Mouse (Mus musculus) hindbrain, embryonic 11.5 days (tissue): ENCODE data around the gene Pum1. TPM values are rescaled to one million over a fixed set of nuclear protein-coding genes. Genes with fewer than 3 reads are reported as not detected.
A peak's percentile ranks its signal among the peaks of the same experiment; 100 is the strongest.
"Not testable (repeated sequence)": the region's sequence is repeated elsewhere in the genome, so short reads cannot be mapped to it uniquely, and the experiment has no call there.

Experiments
- ATAC-seq: fragments of 200-750 bp; cut with Nextera tagmentation; 2 replicates; pipeline ENCODE4 v1.8.0; 2017; ENCODE audit warnings: mild to moderate bottlenecking, moderate TSS enrichment, moderate library complexity; ENCODE audit not compliant: low FRiP score
- DNase-seq: peaks from one replicate; pipeline ENCODE4 v3.0.0-alpha.2; 2015; ENCODE audit warnings: low spot score
- H3K27ac ChIP-seq: fragments of 300-500 bp; sonication (generic); 2 replicates; pipeline ENCODE4 v1.5.1; 2014; ENCODE audit warnings: mild to moderate bottlenecking, low read depth, low read length
- H3K27me3 ChIP-seq: fragments of 300-500 bp; sonication (generic); 2 replicates; pipeline ENCODE4 v1.6.1; 2014; ENCODE audit warnings: mild to moderate bottlenecking, low read length, moderate library complexity, mixed read lengths; ENCODE audit not compliant: control insufficient read depth, insufficient read depth
- H3K36me3 ChIP-seq: fragments of 300-500 bp; sonication (generic); 2 replicates; pipeline ENCODE4 v1.6.1; 2014; ENCODE audit warnings: mild to moderate bottlenecking, low read length, moderate library complexity, mixed read lengths; ENCODE audit not compliant: control insufficient read depth, insufficient read depth
- H3K4me1 ChIP-seq: fragments of 300-500 bp; sonication (generic); replicated peaks from 2 replicates; pipeline ENCODE4 v1.6.1; 2014; ENCODE audit warnings: low read length, mixed read lengths; ENCODE audit not compliant: control insufficient read depth, insufficient read depth
- H3K4me2 ChIP-seq: fragments of 300-500 bp; sonication (generic); replicated peaks from 2 replicates; pipeline ENCODE4 v1.6.1; 2014; ENCODE audit warnings: mild to moderate bottlenecking, low read depth, low read length
- H3K4me3 ChIP-seq: fragments of 300-500 bp; sonication (generic); 2 replicates; pipeline ENCODE4 v1.5.1; 2014; ENCODE audit warnings: low read depth, low read length
- H3K9ac ChIP-seq: fragments of 300-500 bp; sonication (generic); 2 replicates; pipeline ENCODE4 v1.6.1; 2014; ENCODE audit warnings: low read depth, low read length
- H3K9me3 ChIP-seq: fragments of 300-500 bp; sonication (generic); 2 replicates; pipeline ENCODE4 v1.6.1; 2016; ENCODE audit warnings: low read length; ENCODE audit not compliant: control insufficient read depth
- WGBS: fragments of 180-500 bp; shearing (Covaris S2); extraction: QIAGEN DNeasy Blood & Tissue Kit; methylation state at CpG from one replicate; pipeline ENCODE4 v1.1.7; 2014; 5-methylcytosine and 5-hydroxymethylcytosine counted together
- polyA plus RNA-seq: library from polyadenylated mRNA; unstranded; fragments of >200 nt; fragmentation: Nextera tagmentation; extraction: Ambion mirVana; gene quantifications from 2 replicates; pipeline ENCODE4 v1.2.1, GENCODE M21; 2014

Pum1 gene
- polyA plus RNA-seq, 1 experiment from 2014 or later = 117 TPM

GRCm38 (mm10) chr4:130645426-130645825 lies 17.7 kb upstream of the Pum1 start:
- Histone ChIP-seq H3K9me3 (no peaks in the 10 kb centered on the region), H3K27me3 (no peaks in the 10 kb centered on the region), H3K4me2 (no peak overlapping the region), H3K27ac (no peak overlapping the region), H3K9ac (no peak overlapping the region), H3K36me3 (no peaks in the 10 kb centered on the region), H3K4me3 (no peak overlapping the region), H3K4me1 (no peaks in the 10 kb centered on the region)
- ATAC-seq (no peak), DNase-seq (no peak)
- WGBS = 70% methylated on average over 1 of the region's 1 CpGs

- Histone ChIP-seq H3K4me2 (no peak overlapping the region), H3K36me3 (no peaks in the 10 kb centered on the region), H3K27me3 (no peaks in the 10 kb centered on the region), H3K4me3 (no peak overlapping the region), H3K9ac (no peak overlapping the region), H3K9me3 (no peaks in the 10 kb centered on the region), H3K4me1 (no peaks in the 10 kb centered on the region), H3K27ac (no peak overlapping the region)
- ATAC-seq = no peak
- WGBS = 84% methylated on average over 4 of the region's 4 CpGs
- no peak for DNase-seq
Observed at GRCm38 (mm10) chr4:130651286-130651685, 11.8 kb upstream of the Pum1 start.

- Histone ChIP-seq H3K4me1 (no peaks in the 10 kb centered on the region), H3K4me2 (no peak overlapping the region), H3K9me3 (no peaks in the 10 kb centered on the region), H3K36me3 (no peaks in the 10 kb centered on the region), H3K9ac (no peak overlapping the region), H3K27me3 (no peaks in the 10 kb centered on the region), H3K4me3 (no peak overlapping the region), H3K27ac (no peak overlapping the region)
- DNase-seq (no peak), ATAC-seq (no peak)
- WGBS = 64% methylated on average over 4 of the region's 4 CpGs
Observed at GRCm38 (mm10) chr4:130652546-130652945, 10.6 kb upstream of the Pum1 start.

GRCm38 (mm10) chr4:130657820-130658565 lies 5.1 kb upstream of the Pum1 start:
- Histone ChIP-seq H3K4me2 (no peak overlapping the region), H3K36me3 (no peaks in the 10 kb centered on the region), H3K27me3 (no peaks in the 10 kb centered on the region), H3K9ac (no peak overlapping the region), H3K4me3 (no peak overlapping the region), H3K27ac (no peak overlapping the region), H3K4me1 (no peaks in the 10 kb centered on the region), H3K9me3 (no peaks in the 10 kb centered on the region)
- no peak for ATAC-seq
- no peak for DNase-seq
- WGBS = 69% methylated on average over 1 of the region's 1 CpGs

GRCm38 (mm10) chr4:130659470-130659869 lies 3.7 kb upstream of the Pum1 start:
- H3K4me1 ChIP-seq = no peaks in the 10 kb centered on the region
- H3K27me3 ChIP-seq = no peaks in the 10 kb centered on the region
- no peak overlapping the region for H3K4me2 ChIP-seq
- 88% methylated on average over 6 of the region's 6 CpGs for WGBS
- H3K4me3 ChIP-seq = no peak overlapping the region
- DNase-seq (no peak), ATAC-seq (no peak)
- no peak overlapping the region for H3K27ac ChIP-seq
- no peaks in the 10 kb centered on the region for H3K36me3 ChIP-seq
- no peaks in the 10 kb centered on the region for H3K9me3 ChIP-seq
- H3K9ac ChIP-seq = no peak overlapping the region

- Histone ChIP-seq H3K9ac (no peak overlapping the region), H3K4me3 (no peak overlapping the region), H3K27me3 (no peaks in the 10 kb centered on the region), H3K4me1 (no peaks in the 10 kb centered on the region), H3K36me3 (no peaks in the 10 kb centered on the region), H3K9me3 (no peaks in the 10 kb centered on the region), H3K27ac (no peak overlapping the region), H3K4me2 (no peak overlapping the region)
- no peak for DNase-seq
- ATAC-seq = no peak
- WGBS = 89% methylated on average over 2 of the region's 2 CpGs
Observed at GRCm38 (mm10) chr4:130660106-130660505, 3.0 kb upstream of the Pum1 start.

GRCm38 (mm10) chr4:130661151-130661550 lies 2.0 kb upstream of the Pum1 start:
- Histone ChIP-seq H3K4me1 (no peaks in the 10 kb centered on the region), H3K9me3 (no peaks in the 10 kb centered on the region), H3K27ac (no peak overlapping the region), H3K36me3 (no peaks in the 10 kb centered on the region), H3K27me3 (no peaks in the 10 kb centered on the region), H3K4me3 (no peak overlapping the region), H3K4me2 (no peak overlapping the region), H3K9ac (no peak overlapping the region)
- DNase-seq = no peak
- WGBS = 89% methylated on average over 3 of the region's 3 CpGs
- no peak for ATAC-seq

- not testable (repeated sequence) for H3K36me3 ChIP-seq, H3K9me3 ChIP-seq, H3K4me1 ChIP-seq, ATAC-seq, H3K27me3 ChIP-seq, DNase-seq, H3K9ac ChIP-seq, H3K4me2 ChIP-seq, H3K27ac ChIP-seq
- 82% methylated on average over 1 of the region's 1 CpGs for WGBS
- peak overlapping the region; percentile 96 for H3K4me3 ChIP-seq
Observed at GRCm38 (mm10) chr4:130662305-130662704, 816 bp upstream of the Pum1 start.

GRCm38 (mm10) chr4:130663810-130664401 lies 785 bp downstream of the Pum1 start:
- Histone ChIP-seq H3K4me3 (peak overlapping the region; percentile 96), H3K4me1 (0 out of 2 replicates have a peak, but pooled peaks cover under 1% of the 10 kb centered on the region), H3K36me3 (no peaks in the 10 kb centered on the region), H3K9ac (peak overlapping the region; percentile 97), H3K4me2 (peak overlapping the region; percentile 77), H3K27me3 (no peaks in the 10 kb centered on the region), H3K27ac (peak overlapping the region; percentile 94), H3K9me3 (no peaks in the 10 kb centered on the region)
- WGBS = under 1% methylated on average over 22 of the region's 22 CpGs
- DNase-seq (peak; percentile 65), ATAC-seq (peak; percentile 31)
